Mouse (Mus musculus): ENCODE data around the gene Dnajb8. TPM values are rescaled to one million over a fixed set of nuclear protein-coding genes. Genes with fewer than 3 reads are reported as not detected.

The Dnajb8 gene
- not detected for total RNA-seq (2023)

GRCm38 (mm10) chr6:88221968-88222367, at the start of gene Dnajb8:
Gene Dnajb8, plus strand, starts transcription at chr6:88222268.

GRCm38 (mm10) chr6:88193433-88194052, 28.5 kb upstream of the Dnajb8 start, which contains the start of gene Gata2:
Gene Gata2, plus strand, starts transcription at chr6:88193891.

Other genes starting within 250 kb of the Dnajb8 start
- 0.64 TPM for gene H1fx, start 240.6 kb upstream of the Dnajb8 start, total RNA-seq (2023)
- gene Rab7, start 177.0 kb upstream of the Dnajb8 start, total RNA-seq (2023) = 151 TPM
- gene Rpn1, start 137.8 kb upstream of the Dnajb8 start, total RNA-seq (2023) = 91.0 TPM
- 0.76 TPM for gene Gata2, start 28.4 kb upstream of the Dnajb8 start, total RNA-seq (2023)
- 49.9 TPM for gene Eefsec, start 224.3 kb downstream of the Dnajb8 start, total RNA-seq (2023)
- gene Ruvbl1, start 243.1 kb downstream of the Dnajb8 start, total RNA-seq (2023) = 32.7 TPM